8 mouse cellular contexts compared by ENCODE assay signal in genomic region chr7:97696133-97696505, GRCm38 (mm10). TPM values are rescaled to one million over a fixed set of nuclear protein-coding genes. Genes with fewer than 3 reads are reported as not detected.
DNase-seq lines count a peak whose midpoint lies in the region; ATAC-seq and TF ChIP-seq lines count a peak whose summit lies in the region.

No protein-coding gene starts in this region.

- TF ChIP-seq EP300 in CH12.LX (IDR thresholded peaks at IDR 0.05; ENCODE audit: low read length): no peak

- ATAC-seq in heart, embryonic 15.5 days (replicated peaks; ENCODE audit: insufficient number of reproducible peaks, insufficient read depth, low FRiP score, low read depth): peak; percentile 21; the same call in 1 of the 2 replicates
- peak; percentile 45 for ATAC-seq in inflammation-experienced regulatory T-cells, adult 6 months
- ATAC-seq in midbrain, embryonic 12.5 days (ENCODE audit: low FRiP score, low read depth): peak; percentile 71; the same call in 1 of the 2 replicates

- intact Hi-C loops in left cerebral cortex, postnatal 25 days (cut with DNase I): loop anchor here (2.0 to 5.0 kb wide), 2 partner anchors 114 to 215 kb away; partner anchors contain the start of gene Ints4

- peaks cover 10% of the 10 kb centered on the region for H3K4me1 ChIP-seq in heart, embryonic 15.5 days (replicated peaks)
- H3K4me1 ChIP-seq in CH12.LX (ENCODE audit: control insufficient read depth in 1 of 2, insufficient read depth in 2 of 2): peaks cover 0 to 42% of the 10 kb centered on the region in 2 experiments; a peak in 2 of 4 replicates
- no peaks in the 10 kb centered on the region for H3K4me1 ChIP-seq in cortical plate, adult 2 months (ENCODE audit: control insufficient read depth, insufficient read depth, low read length)
- H3K4me1 ChIP-seq in midbrain, embryonic 12.5 days: peaks cover 15% of the 10 kb centered on the region

- TF ChIP-seq RAD21 in CH12.LX (IDR thresholded peaks at IDR 0.05; ENCODE audit: low read depth, low read length): no peak

- dilution Hi-C loops in CH12.LX (cut with MboI; ENCODE audit: extremely low pct_ligation_motif_present, extremely low pct_unique_long_range_greater_than_20kb, low sequenced_read_pairs): no loop called here

- in situ Hi-C loops in CH12.LX (cut with MboI; ENCODE audit: low pct_ligation_motif_present, low pct_unique_long_range_greater_than_20kb, low sequenced_read_pairs): loop anchor here (25.0 kb wide), 1 partner anchor 259 kb away; no protein-coding TSS in a partner anchor

- no peaks in the 10 kb centered on the region for H3K27me3 ChIP-seq in heart, embryonic 15.5 days
- H3K27me3 ChIP-seq in CH12.LX (replicated peaks): no peaks in the 10 kb centered on the region
- no peaks in the 10 kb centered on the region for H3K27me3 ChIP-seq in midbrain, embryonic 12.5 days

- no peak for TF ChIP-seq POLR2A in CH12.LX (IDR thresholded peaks at IDR 0.05; ENCODE audit: low read depth, low read length)
- no peak for TF ChIP-seq POLR2A in cortical plate, adult 2 months (IDR thresholded peaks at IDR 0.05; ENCODE audit: extremely low read depth, insufficient read depth, low read length)

- peak overlapping the region; percentile 74 for H3K9ac ChIP-seq in heart, embryonic 15.5 days
- peak overlapping the region; percentile 52 for H3K9ac ChIP-seq in CH12.LX (ENCODE audit: insufficient read depth, low read depth)
- H3K9ac ChIP-seq in midbrain, embryonic 12.5 days (replicated peaks): peak overlapping the region; percentile 89

- H3K9me3 ChIP-seq in heart, embryonic 15.5 days (replicated peaks): no peaks in the 10 kb centered on the region
- H3K9me3 ChIP-seq in CH12.LX (replicated peaks; ENCODE audit: low read length): peaks cover 4% of the 10 kb centered on the region
- no peaks in the 10 kb centered on the region for H3K9me3 ChIP-seq in midbrain, embryonic 12.5 days

- DNase-seq in heart, adult 18-20 months: no peak
- peak; percentile 64 for DNase-seq in CH12.LX (ENCODE audit: extremely low read depth)
- DNase-seq in frontal cortex, postnatal 25 days (ENCODE audit: low spot score in 2 of 2): no peak
- DNase-seq in left cerebral cortex, postnatal 25 days (ENCODE audit: low spot score in 2 of 2): no peak

- peaks cover 40% of the 10 kb centered on the region for H3K79me2 ChIP-seq in CH12.LX (replicated peaks; ENCODE audit: control insufficient read depth, extremely low read depth, insufficient read depth, poor library complexity, severe bottlenecking)

- H3K4me3 ChIP-seq in heart, embryonic 15.5 days: peak overlapping the region; percentile 71
- H3K4me3 ChIP-seq in CH12.LX (replicated peaks in 1 of 3; ENCODE audit: low read depth in 2 of 3, low read length in 2 of 3, poor library complexity in 1 of 3): peak overlapping the region; percentile 64 to 99 (median 89)
- H3K4me3 ChIP-seq in cortical plate, adult 2 months (ENCODE audit: insufficient read depth, low read length): peak overlapping the region; percentile 64
- H3K4me3 ChIP-seq in midbrain, embryonic 12.5 days: peak overlapping the region; percentile 95

- peak overlapping the region; percentile 69 for H3K4me2 ChIP-seq in heart, embryonic 15.5 days
- peak overlapping the region; percentile 46 for H3K4me2 ChIP-seq in CH12.LX (ENCODE audit: insufficient read depth, low read depth, poor library complexity, severe bottlenecking)
- H3K4me2 ChIP-seq in midbrain, embryonic 12.5 days (replicated peaks): peak overlapping the region; percentile 88

- H3K27ac ChIP-seq in heart, embryonic 15.5 days: peak overlapping the region; percentile 48
- H3K27ac ChIP-seq in CH12.LX (ENCODE audit: insufficient read depth, low read depth): peak overlapping the region; percentile 31
- peak overlapping the region; percentile 6; the same call in 1 of the 2 replicates for H3K27ac ChIP-seq in cortical plate, adult 2 months (ENCODE audit: insufficient read depth, low read length)
- peak overlapping the region; percentile 77 for H3K27ac ChIP-seq in midbrain, embryonic 12.5 days (replicated peaks)

- 34% methylated on average over 19 of the region's 19 CpGs for WGBS in heart, embryonic 15.5 days
- 34% methylated on average over 19 of the region's 19 CpGs for WGBS in midbrain, embryonic 12.5 days

- peaks cover 7% of the 10 kb centered on the region for H3K36me3 ChIP-seq in heart, embryonic 15.5 days
- peaks cover 6 to 51% of the 10 kb centered on the region in 2 experiments for H3K36me3 ChIP-seq in CH12.LX (replicated peaks in 1 of 2; ENCODE audit: control insufficient read depth in 1 of 2, insufficient read depth in 1 of 2, low read length in 1 of 2)
- peaks cover 20% of the 10 kb centered on the region; the same call in 1 of the 2 replicates for H3K36me3 ChIP-seq in midbrain, embryonic 12.5 days

- TF ChIP-seq CTCF in CH12.LX (conservative IDR thresholded peaks at IDR 0.05 in 1 of 2, IDR thresholded peaks at IDR 0.05 in 1 of 2; ENCODE audit: low read depth in 2 of 2, low read length in 2 of 2): no peak
- no peak for TF ChIP-seq CTCF in cortical plate, adult 2 months (IDR thresholded peaks at IDR 0.05; ENCODE audit: extremely low read depth, insufficient read depth, low read length)

TF ChIP-seq in CH12.LX, 34 proteins besides CTCF, POLR2A, EP300 and RAD21:
- TF ChIP-seq MYC (IDR thresholded peaks at IDR 0.05; ENCODE audit: low read depth, low read length) (no peak), CHD1 (IDR thresholded peaks at IDR 0.05; ENCODE audit: low read depth, low read length) (0 out of 2 replicates have a peak, but pooled peaks have one; percentile 47)

RNA-seq across cellular contexts. Expression of gene Clns1a, which starts 0.3 kb away (rescaled TPM):
- polyA plus RNA-seq in heart, embryonic 15.5 days (2015; fragmentation: Nextera tagmentation; extraction: Ambion mirVana): 80.5 and 102 TPM in 2 replicates
- 10 to 100 TPM; 28.7 to 29.5 TPM for total RNA-seq in heart, adult 18-20 months (2021)
- total RNA-seq in CH12.LX (2012; rRNA removed) (140 and 172 TPM in 2 replicates), CH12.LX (2014; rRNA removed) (305 and 306 TPM in 2 replicates)
- 240 and 284 TPM in 2 replicates for polyA plus RNA-seq in CH12.LX (2012; ENCODE audit: insufficient read length, low read depth)
- polyA plus RNA-seq in cortical plate, adult 2 months (2012; rRNA removed): 86.9 and 90.4 TPM in 2 replicates
- 10 to 100 TPM; 86.2 to 95.6 (median 88.7) TPM for polyA plus RNA-seq in inflammation-experienced regulatory T-cells, adult 6 months (2017; shearing (Covaris generic))
- polyA plus RNA-seq in midbrain, embryonic 12.5 days (2016; fragmentation: Nextera tagmentation; extraction: Ambion mirVana): 195 and 202 TPM in 2 replicates
- total RNA-seq in left cerebral cortex, postnatal 25 days (2021): 10 to 100 TPM; 76.2 to 89.9 TPM

RNA-seq across cellular contexts. Expression of gene Aqp11, which starts 42.0 kb away (rescaled TPM):
- polyA plus RNA-seq in heart, embryonic 15.5 days (2015; fragmentation: Nextera tagmentation; extraction: Ambion mirVana): 3.0 and 11.9 TPM in 2 replicates
- total RNA-seq in heart, adult 18-20 months (2021): 1 to 10 TPM; 1.5 to 1.7 TPM
- 0.42 and 0.89 TPM in 2 replicates for total RNA-seq in CH12.LX (2012; rRNA removed)
- 0.28 and 0.46 TPM in 2 replicates for total RNA-seq in CH12.LX (2014; rRNA removed)
- polyA plus RNA-seq in CH12.LX (2012; ENCODE audit: insufficient read length, low read depth): 1.0 and 2.0 TPM in 2 replicates
- 25.9 and 29.0 TPM in 2 replicates for polyA plus RNA-seq in cortical plate, adult 2 months (2012; rRNA removed)
- polyA plus RNA-seq in inflammation-experienced regulatory T-cells, adult 6 months (2017; shearing (Covaris generic)): 1 to 10 TPM in 2 of 3 experiments, under 1 TPM in 1; 0.48 to 1.3 (median 1.1) TPM
- polyA plus RNA-seq in midbrain, embryonic 12.5 days (2016; fragmentation: Nextera tagmentation; extraction: Ambion mirVana): 5.7 and 6.9 TPM in 2 replicates
- total RNA-seq in left cerebral cortex, postnatal 25 days (2021): 10 to 100 TPM; 22.9 to 27.5 TPM

Comparison
In these comparisons a context has a peak if more than half of its experiments do, and no peak if none do; other contexts are left out.
1. ATAC-seq: peak in every context shown above with its lines; median percentile 71 in midbrain, embryonic 12.5 days; 45 in inflammation-experienced regulatory T-cells, adult 6 months; 21 in heart, embryonic 15.5 days.
2. H3K27ac ChIP-seq: peak in every context shown above with its lines; median percentile 77 in midbrain, embryonic 12.5 days; 48 in heart, embryonic 15.5 days; 31 in CH12.LX; 6 in cortical plate, adult 2 months.